Mouse (Mus musculus) ES-E14 (cell line): Measurements from ENCODE around the gene Thra.

Experiments used
- HCFC1 ChIP-seq: IDR thresholded peaks from 2 replicates; pipeline ENCODE4 v1.6.1; 2012; ENCODE audit warnings: low read length, inconsistent platforms, borderline replicate concordance; ENCODE audit not compliant: insufficient read depth
- MAFK ChIP-seq: IDR thresholded peaks from 2 replicates; pipeline ENCODE4 v1.6.1; 2014; ENCODE audit warnings: mild to moderate bottlenecking, low read depth, low read length, inconsistent platforms; ENCODE audit not compliant: insufficient read depth
- ZC3H11A ChIP-seq: IDR thresholded peaks from 2 replicates; pipeline ENCODE4 v1.6.1; 2012; ENCODE audit warnings: low read depth, mild to moderate bottlenecking, inconsistent platforms, low read length, borderline replicate concordance

DNA sequence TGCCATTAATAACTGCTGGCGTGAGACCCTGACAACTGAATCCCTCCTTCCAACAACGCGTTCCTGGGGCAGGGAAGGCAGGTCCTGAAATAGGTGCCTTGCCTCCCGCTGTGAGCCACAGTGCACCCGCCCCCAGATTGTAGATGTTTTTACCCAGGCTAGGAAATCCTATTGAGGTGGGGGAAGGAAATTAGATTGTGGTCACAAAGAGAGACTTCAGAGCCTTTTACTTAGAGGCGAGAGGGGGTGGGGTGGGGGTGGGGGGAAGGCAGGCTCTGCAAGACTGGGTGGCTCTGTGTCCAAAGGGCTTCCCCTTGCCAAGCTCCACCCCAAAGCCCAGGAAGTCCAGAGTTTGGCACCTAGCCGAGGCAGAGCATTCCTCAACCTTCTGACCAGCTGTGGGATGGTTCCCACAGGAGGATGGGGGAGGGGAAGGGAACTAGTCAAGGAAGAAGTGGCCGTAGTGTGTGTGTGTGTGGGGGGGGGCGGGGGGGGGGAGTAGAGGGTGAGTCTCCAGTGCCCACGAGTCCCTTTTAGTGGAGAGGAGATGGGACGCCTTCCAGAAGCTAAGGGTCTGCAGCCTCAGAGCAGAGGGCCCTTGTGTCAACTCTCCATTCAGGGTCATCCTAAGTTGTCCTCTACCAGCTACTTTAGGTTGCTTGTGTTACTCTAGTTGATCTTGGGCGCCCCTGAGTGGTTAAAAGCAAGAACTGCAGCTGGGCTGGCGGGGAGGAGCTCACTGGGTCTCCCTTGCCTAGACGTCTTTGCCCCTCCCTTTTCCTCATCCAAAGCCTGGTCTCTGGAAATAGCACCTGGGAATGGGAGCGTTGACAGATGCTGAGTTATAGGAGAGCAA lies 46.1 kb downstream of the Thra start:
- TF ChIP-seq ZC3H11A (peak; percentile 55; the same call in 1 of the 2 replicates), HCFC1 (0 out of 2 replicates have a peak, but pooled peaks have one; percentile 20), MAFK (no peak)
